Mouse (Mus musculus) limb, embryonic 15.5 days (tissue): ENCODE results near the gene Nucks1. TPM values are rescaled to one million over a fixed set of nuclear protein-coding genes. Genes with fewer than 3 reads are reported as not detected.

Source experiments
- ATAC-seq: fragments of 200-750 bp; cut with Nextera tagmentation; 2 replicates; pipeline ENCODE4 v1.8.0; 2017; ENCODE audit warnings: low read depth, moderate TSS enrichment; ENCODE audit not compliant: insufficient number of reproducible peaks, low FRiP score, low TSS enrichment
- H3K27ac ChIP-seq: fragments of 300-500 bp; sonication (generic); 2 replicates; pipeline ENCODE4 v1.5.1; 2015; ENCODE audit warnings: moderate library complexity, mild to moderate bottlenecking, inconsistent platforms
- H3K27me3 ChIP-seq: fragments of 300-500 bp; sonication (generic); 2 replicates; pipeline ENCODE4 v1.6.1; 2015; ENCODE audit warnings: inconsistent platforms
- H3K36me3 ChIP-seq: fragments of 300-500 bp; sonication (generic); 2 replicates; pipeline ENCODE4 v1.6.1; 2015; ENCODE audit warnings: inconsistent platforms
- H3K4me1 ChIP-seq: fragments of 300-500 bp; sonication (generic); 2 replicates; pipeline ENCODE4 v1.6.1; 2015; ENCODE audit warnings: inconsistent platforms
- H3K4me2 ChIP-seq: fragments of 300-500 bp; sonication (generic); 2 replicates; pipeline ENCODE4 v1.6.1; 2015; ENCODE audit warnings: mild to moderate bottlenecking, inconsistent platforms
- H3K4me3 ChIP-seq: fragments of 300-500 bp; sonication (generic); 2 replicates; pipeline ENCODE4 v1.5.1; 2015; ENCODE audit warnings: mild to moderate bottlenecking, inconsistent platforms
- H3K9ac ChIP-seq: fragments of 300-500 bp; sonication (generic); 2 replicates; pipeline ENCODE4 v1.6.1; 2015; ENCODE audit warnings: inconsistent platforms
- H3K9me3 ChIP-seq: fragments of 300-500 bp; sonication (generic); 2 replicates; pipeline ENCODE4 v1.6.1; 2016; ENCODE audit warnings: inconsistent platforms
- WGBS: fragments of 180-500 bp; shearing (Covaris S2); methylation state at CpG from one replicate; pipeline ENCODE4 v1.1.7; 2015; 5-methylcytosine and 5-hydroxymethylcytosine counted together
- polyA plus RNA-seq: library from polyadenylated mRNA; unstranded; fragments of >200 nt; fragmentation: Nextera tagmentation; extraction: Ambion mirVana; gene quantifications from 2 replicates; pipeline ENCODE4 v1.2.1, GENCODE M21; 2015

Gene Nucks1
- polyA plus RNA-seq, 1 experiment from 2014 or later = 68.4 TPM

GRCm38 (mm10) chr1:131933471-131933870 is 23.1 kb downstream of the Nucks1 start:
- Histone ChIP-seq H3K4me3 (no peak overlapping the region), H3K9me3 (no peaks in the 10 kb centered on the region), H3K27ac (no peak overlapping the region), H3K36me3 (peaks cover 40% of the 10 kb centered on the region), H3K4me1 (no peaks in the 10 kb centered on the region), H3K4me2 (no peak overlapping the region), H3K9ac (no peak overlapping the region), H3K27me3 (no peaks in the 10 kb centered on the region)
- ATAC-seq = no peak
- WGBS = 81% methylated on average over 2 of the region's 2 CpGs

GRCm38 (mm10) chr1:131937659-131938305 is 27.4 kb downstream of the Nucks1 start:
- no peaks in the 10 kb centered on the region for H3K27me3 ChIP-seq
- no peak overlapping the region for H3K4me3 ChIP-seq
- 52% methylated on average over 6 of the region's 6 CpGs for WGBS
- no peak overlapping the region for H3K4me2 ChIP-seq
- no peak overlapping the region for H3K9ac ChIP-seq
- no peak for ATAC-seq
- 0 out of 2 replicates have a peak, but pooled peaks cover 3% of the 10 kb centered on the region for H3K4me1 ChIP-seq
- peaks cover 11% of the 10 kb centered on the region for H3K36me3 ChIP-seq
- H3K27ac ChIP-seq = no peak overlapping the region
- no peaks in the 10 kb centered on the region for H3K9me3 ChIP-seq

GRCm38 (mm10) chr1:131938811-131939210 is 28.5 kb downstream of the Nucks1 start:
- 0 out of 2 replicates have a peak, but pooled peaks cover 3% of the 10 kb centered on the region for H3K4me1 ChIP-seq
- no peaks in the 10 kb centered on the region for H3K27me3 ChIP-seq
- H3K4me3 ChIP-seq = no peak overlapping the region
- no peak for ATAC-seq
- H3K27ac ChIP-seq = no peak overlapping the region
- no peak overlapping the region for H3K9ac ChIP-seq
- WGBS = 46% methylated on average over 1 of the region's 1 CpGs
- H3K36me3 ChIP-seq = peaks cover 6% of the 10 kb centered on the region
- no peaks in the 10 kb centered on the region for H3K9me3 ChIP-seq
- no peak overlapping the region for H3K4me2 ChIP-seq

- ATAC-seq = no peak
- 73% methylated on average over 2 of the region's 2 CpGs for WGBS
- Histone ChIP-seq H3K4me2 (no peak overlapping the region), H3K36me3 (no peaks in the 10 kb centered on the region), H3K9ac (no peak overlapping the region), H3K27me3 (no peaks in the 10 kb centered on the region), H3K4me1 (0 out of 2 replicates have a peak, but pooled peaks cover 6% of the 10 kb centered on the region), H3K9me3 (no peaks in the 10 kb centered on the region), H3K27ac (no peak overlapping the region), H3K4me3 (no peak overlapping the region)
Observed at GRCm38 (mm10) chr1:131940711-131941244, 30.4 kb downstream of the Nucks1 start.

GRCm38 (mm10) chr1:131941501-131941900 is 31.2 kb downstream of the Nucks1 start:
- Histone ChIP-seq H3K4me1 (0 out of 2 replicates have a peak, but pooled peaks cover 7% of the 10 kb centered on the region), H3K27me3 (no peaks in the 10 kb centered on the region), H3K9me3 (no peaks in the 10 kb centered on the region), H3K4me3 (no peak overlapping the region), H3K4me2 (no peak overlapping the region), H3K36me3 (no peaks in the 10 kb centered on the region), H3K9ac (no peak overlapping the region), H3K27ac (no peak overlapping the region)
- WGBS = 98% methylated on average over 1 of the region's 1 CpGs
- ATAC-seq = no peak

GRCm38 (mm10) chr1:131942621-131943590 is 32.6 kb downstream of the Nucks1 start:
- Histone ChIP-seq H3K4me1 (peaks cover 9% of the 10 kb centered on the region; the same call in 1 of the 2 replicates), H3K27ac (no peak overlapping the region), H3K27me3 (no peaks in the 10 kb centered on the region), H3K36me3 (no peaks in the 10 kb centered on the region), H3K4me3 (no peak overlapping the region), H3K9me3 (no peaks in the 10 kb centered on the region), H3K9ac (no peak overlapping the region), H3K4me2 (no peak overlapping the region)
- WGBS = 58% methylated on average over 16 of the region's 16 CpGs
- ATAC-seq = no peak

- H3K4me2 ChIP-seq = no peak overlapping the region
- H3K27ac ChIP-seq = no peak overlapping the region
- no peak for ATAC-seq
- peaks cover 14% of the 10 kb centered on the region; the same call in 1 of the 2 replicates for H3K4me1 ChIP-seq
- H3K4me3 ChIP-seq = no peak overlapping the region
- H3K9me3 ChIP-seq = no peaks in the 10 kb centered on the region
- no peaks in the 10 kb centered on the region for H3K36me3 ChIP-seq
- H3K27me3 ChIP-seq = no peaks in the 10 kb centered on the region
- 48% methylated on average over 10 of the region's 10 CpGs for WGBS
- no peak overlapping the region for H3K9ac ChIP-seq
Observed at GRCm38 (mm10) chr1:131945674-131946440, 35.5 kb downstream of the Nucks1 start.

- peaks cover 14% of the 10 kb centered on the region; the same call in 1 of the 2 replicates for H3K4me1 ChIP-seq
- WGBS = 86% methylated on average over 11 of the region's 11 CpGs
- H3K27ac ChIP-seq = no peak overlapping the region
- no peaks in the 10 kb centered on the region for H3K36me3 ChIP-seq
- no peak overlapping the region for H3K9ac ChIP-seq
- no peak for ATAC-seq
- no peaks in the 10 kb centered on the region for H3K27me3 ChIP-seq
- no peak overlapping the region for H3K4me2 ChIP-seq
- no peak overlapping the region for H3K4me3 ChIP-seq
- H3K9me3 ChIP-seq = no peaks in the 10 kb centered on the region
Observed at GRCm38 (mm10) chr1:131946462-131947215, 36.3 kb downstream of the Nucks1 start.

- H3K4me2 ChIP-seq = no peak overlapping the region
- ATAC-seq = no peak
- peaks cover 11% of the 10 kb centered on the region; the same call in 1 of the 2 replicates for H3K4me1 ChIP-seq
- no peaks in the 10 kb centered on the region for H3K27me3 ChIP-seq
- no peak overlapping the region for H3K9ac ChIP-seq
- H3K36me3 ChIP-seq = no peaks in the 10 kb centered on the region
- H3K9me3 ChIP-seq = no peaks in the 10 kb centered on the region
- no peak overlapping the region for H3K4me3 ChIP-seq
- H3K27ac ChIP-seq = no peak overlapping the region
- WGBS = 29% methylated on average over 1 of the region's 1 CpGs
Observed at GRCm38 (mm10) chr1:131947997-131948525, 37.7 kb downstream of the Nucks1 start.

GRCm38 (mm10) chr1:131954242-131954865 is 44.0 kb downstream of the Nucks1 start:
- Histone ChIP-seq H3K27ac (no peak overlapping the region), H3K27me3 (no peaks in the 10 kb centered on the region), H3K9ac (no peak overlapping the region), H3K4me1 (no peaks in the 10 kb centered on the region), H3K4me2 (no peak overlapping the region), H3K36me3 (no peaks in the 10 kb centered on the region), H3K9me3 (no peaks in the 10 kb centered on the region), H3K4me3 (no peak overlapping the region)
- WGBS = 78% methylated on average over 12 of the region's 12 CpGs
- ATAC-seq = no peak
